Mouse (Mus musculus) forebrain, embryonic 13.5 days (tissue): ENCODE measurements around the gene Zfp780b. TPM values are rescaled to one million over a fixed set of nuclear protein-coding genes. Genes with fewer than 3 reads are reported as not detected.
"Not testable (repeated sequence)": the region's sequence is repeated elsewhere in the genome, so short reads cannot be mapped to it uniquely, and the experiment has no call there.

Source experiments
- ATAC-seq: fragments of 200-750 bp; cut with Nextera tagmentation; 2 replicates; pipeline ENCODE4 v1.8.0; 2017
- H3K27ac ChIP-seq: fragments of 300-500 bp; sonication (generic); 2 replicates; pipeline ENCODE4 v1.5.1; 2015; ENCODE audit warnings: inconsistent platforms, mild to moderate bottlenecking, moderate library complexity
- H3K27me3 ChIP-seq: fragments of 300-500 bp; sonication (generic); 2 replicates; pipeline ENCODE4 v1.6.1; 2015; ENCODE audit warnings: mild to moderate bottlenecking, inconsistent platforms
- H3K36me3 ChIP-seq: fragments of 300-500 bp; sonication (generic); 2 replicates; pipeline ENCODE4 v1.6.1; 2015; ENCODE audit warnings: mild to moderate bottlenecking, inconsistent platforms; ENCODE audit not compliant: poor library complexity, severe bottlenecking
- H3K4me1 ChIP-seq: fragments of 300-500 bp; sonication (generic); 2 replicates; pipeline ENCODE4 v1.6.1; 2015; ENCODE audit warnings: inconsistent platforms
- H3K4me2 ChIP-seq: fragments of 300-500 bp; sonication (generic); 2 replicates; pipeline ENCODE4 v1.6.1; 2015; ENCODE audit warnings: inconsistent platforms, mild to moderate bottlenecking, moderate library complexity
- H3K4me3 ChIP-seq: fragments of 300-500 bp; sonication (generic); 2 replicates; pipeline ENCODE4 v1.5.1; 2015; ENCODE audit warnings: mild to moderate bottlenecking, inconsistent platforms
- H3K9ac ChIP-seq: fragments of 300-500 bp; sonication (generic); 2 replicates; pipeline ENCODE4 v1.6.1; 2015; ENCODE audit warnings: mild to moderate bottlenecking, inconsistent platforms
- H3K9me3 ChIP-seq: fragments of 300-500 bp; sonication (generic); replicated peaks from 2 replicates; pipeline ENCODE4 v1.6.1; 2016; ENCODE audit warnings: inconsistent platforms
- WGBS: fragments of 180-500 bp; shearing (Covaris S2); methylation state at CpG from one replicate; pipeline ENCODE4 v1.1.7; 2015; 5-methylcytosine and 5-hydroxymethylcytosine counted together
- polyA plus RNA-seq: library from polyadenylated mRNA; unstranded; fragments of >200 nt; fragmentation: Nextera tagmentation; extraction: Ambion mirVana; gene quantifications from 2 replicates; pipeline ENCODE4 v1.2.1, GENCODE M21; 2015

Gene Zfp780b
- polyA plus RNA-seq: 28.7 and 29.0 TPM in 2 replicates

GRCm38 (mm10) chr7:27978683-27979528, at the start of gene Zfp780b:
Zfp780b (minus strand) TSS chr7:27979171.
- under 1% methylated on average over 29 of the region's 29 CpGs for WGBS
- Histone ChIP-seq H3K9me3 (peaks cover 18% of the 10 kb centered on the region), H3K4me2 (peak within 1 kb of the TSS; percentile 95), H3K4me1 (peaks cover 24% of the 10 kb centered on the region), H3K36me3 (peaks cover 19% of the 10 kb centered on the region), H3K4me3 (peak within 1 kb of the TSS; percentile 82), H3K27me3 (no peaks in the 10 kb centered on the region), H3K9ac (peak within 1 kb of the TSS; percentile 87), H3K27ac (peak within 1 kb of the TSS; percentile 70; the same call in 1 of the 2 replicates)
- peak; percentile 90 for ATAC-seq

GRCm38 (mm10) chr7:28014445-28014810, 35.5 kb upstream of the Zfp780b start:
- Histone ChIP-seq H3K27me3 (no peaks in the 10 kb centered on the region), H3K4me2 (peak overlapping the region; percentile 86), H3K36me3 (peaks cover 14% of the 10 kb centered on the region; the same call in 1 of the 2 replicates), H3K27ac (no peak overlapping the region), H3K9me3 (no peaks in the 10 kb centered on the region), H3K9ac (peak overlapping the region; percentile 87), H3K4me3 (peak overlapping the region; percentile 73), H3K4me1 (peaks cover 13% of the 10 kb centered on the region)
- WGBS: 19% methylated on average over 7 of the region's 7 CpGs
- ATAC-seq: peak; percentile 59

GRCm38 (mm10) chr7:28013549-28014444, 34.8 kb upstream of the Zfp780b start, which contains the start of gene Zfp850:
Zfp850 (minus strand) TSS chr7:28014115.
- Histone ChIP-seq H3K9me3 (no peaks in the 10 kb centered on the region), H3K4me3 (peak within 1 kb of the TSS; percentile 73), H3K4me2 (peak within 1 kb of the TSS; percentile 86), H3K27ac (peak within 1 kb of the TSS; percentile 49), H3K27me3 (no peaks in the 10 kb centered on the region), H3K9ac (peak within 1 kb of the TSS; percentile 87), H3K4me1 (peaks cover 13% of the 10 kb centered on the region), H3K36me3 (peaks cover 17% of the 10 kb centered on the region; the same call in 1 of the 2 replicates)
- 1% methylated on average over 47 of the region's 47 CpGs for WGBS
- ATAC-seq: peak; percentile 95

- H3K9ac ChIP-seq: no peak overlapping the region
- 96% methylated on average over 3 of the region's 3 CpGs for WGBS
- H3K9me3 ChIP-seq: no peaks in the 10 kb centered on the region
- H3K36me3 ChIP-seq: peaks cover 42% of the 10 kb centered on the region
- no peaks in the 10 kb centered on the region for H3K27me3 ChIP-seq
- no peak overlapping the region for H3K4me2 ChIP-seq
- ATAC-seq: no peak
- H3K4me3 ChIP-seq: no peak overlapping the region
- H3K27ac ChIP-seq: no peak overlapping the region
- peaks cover 13% of the 10 kb centered on the region for H3K4me1 ChIP-seq
These were observed 31.3 kb upstream of the Zfp780b start for GRCm38 (mm10) chr7:28010271-28010670.

- peaks cover 21% of the 10 kb centered on the region for H3K36me3 ChIP-seq
- H3K9ac ChIP-seq: no peak overlapping the region
- peaks cover 18% of the 10 kb centered on the region for H3K4me1 ChIP-seq
- ATAC-seq: no peak
- no peak overlapping the region for H3K4me3 ChIP-seq
- peaks cover 40% of the 10 kb centered on the region for H3K9me3 ChIP-seq
- 76% methylated on average over 2 of the region's 2 CpGs for WGBS
- H3K4me2 ChIP-seq: no peak overlapping the region
- H3K27me3 ChIP-seq: no peaks in the 10 kb centered on the region
- H3K27ac ChIP-seq: no peak overlapping the region
These were observed 3.2 kb upstream of the Zfp780b start for GRCm38 (mm10) chr7:27982197-27982596.

- not testable (repeated sequence) for H3K9ac ChIP-seq, H3K27ac ChIP-seq, H3K4me3 ChIP-seq, H3K4me2 ChIP-seq, H3K27me3 ChIP-seq, ATAC-seq, H3K9me3 ChIP-seq, H3K36me3 ChIP-seq, H3K4me1 ChIP-seq
- 90% methylated on average over 13 of the region's 13 CpGs for WGBS
These were observed 29.5 kb downstream of the Zfp780b start for GRCm38 (mm10) chr7:27949451-27949850.

GRCm38 (mm10) chr7:27941869-27942268, 37.1 kb downstream of the Zfp780b start:
- H3K9ac ChIP-seq, ATAC-seq, H3K4me2 ChIP-seq, H3K27ac ChIP-seq, H3K4me1 ChIP-seq, H3K27me3 ChIP-seq, H3K36me3 ChIP-seq, H3K4me3 ChIP-seq, H3K9me3 ChIP-seq: not testable (repeated sequence)
- 30% methylated on average over 6 of the region's 7 CpGs for WGBS

GRCm38 (mm10) chr7:27933800-27934158, 45.2 kb downstream of the Zfp780b start:
- H3K36me3 ChIP-seq, H3K9me3 ChIP-seq, H3K9ac ChIP-seq, H3K27ac ChIP-seq, H3K27me3 ChIP-seq, H3K4me1 ChIP-seq, ATAC-seq, H3K4me3 ChIP-seq: not testable (repeated sequence)
- H3K4me2 ChIP-seq: peak overlapping the region; percentile 41
- WGBS: 6% methylated on average over 1 of the region's 9 CpGs

- no peaks in the 10 kb centered on the region for H3K9me3 ChIP-seq
- no peak overlapping the region for H3K4me3 ChIP-seq
- peak overlapping the region; percentile 41 for H3K4me2 ChIP-seq
- H3K27ac ChIP-seq: no peak overlapping the region
- peak overlapping the region; percentile 39; the same call in 1 of the 2 replicates for H3K9ac ChIP-seq
- peaks cover 6% of the 10 kb centered on the region for H3K4me1 ChIP-seq
- 21% methylated on average over 7 of the region's 7 CpGs for WGBS
- H3K27me3 ChIP-seq: no peaks in the 10 kb centered on the region
- no peak for ATAC-seq
- H3K36me3 ChIP-seq: no peaks in the 10 kb centered on the region
These were observed 45.7 kb downstream of the Zfp780b start for GRCm38 (mm10) chr7:27933050-27933799.

- Histone ChIP-seq H3K9ac (peak within 1 kb of the TSS; percentile 78), H3K36me3 (peaks cover 16% of the 10 kb centered on the region), H3K4me2 (peak within 1 kb of the TSS; percentile 93), H3K4me1 (peaks cover 10% of the 10 kb centered on the region), H3K27ac (peak within 1 kb of the TSS; percentile 31; the same call in 1 of the 2 replicates), H3K4me3 (peak within 1 kb of the TSS; percentile 74), H3K9me3 (no peaks in the 10 kb centered on the region), H3K27me3 (no peaks in the 10 kb centered on the region)
- WGBS: 4% methylated on average over 40 of the region's 40 CpGs
- ATAC-seq: peak; percentile 91
These were observed 49.9 kb downstream of the Zfp780b start, which contains the start of gene Zfp974 for GRCm38 (mm10) chr7:27928818-27929695. Zfp974 (minus strand) TSS chr7:27929460.

GRCm38 (mm10) chr7:27927041-27927440, 51.9 kb downstream of the Zfp780b start:
- H3K4me2 ChIP-seq, H3K9me3 ChIP-seq, H3K27me3 ChIP-seq, ATAC-seq, H3K27ac ChIP-seq, H3K4me3 ChIP-seq, H3K4me1 ChIP-seq, H3K9ac ChIP-seq: not testable (repeated sequence)
- WGBS: 36% methylated on average over 4 of the region's 4 CpGs
- H3K36me3 ChIP-seq: peaks cover 28% of the 10 kb centered on the region
